Mouse (Mus musculus) G1E (cell line): ENCODE measurements around the gene Btbd11. TPM values are rescaled to one million over a fixed set of nuclear protein-coding genes. Genes with fewer than 3 reads are reported as not detected.

Experiments
- ATAC-seq: 2 replicates; pipeline ENCODE4 v1.8.0; 2016; ENCODE audit warnings: mild to moderate bottlenecking; ENCODE audit not compliant: insufficient number of reproducible peaks, poor library complexity, low FRiP score, severe bottlenecking; ENCODE audit errors: extremely low read depth
- DNase-seq: peaks from one replicate; pipeline ENCODE4 v3.0.0; 2012; ENCODE audit warnings: low spot score
- H3K27me3 ChIP-seq: 2 replicates; pipeline ENCODE4 v1.6.1; 2012; ENCODE audit warnings: mild to moderate bottlenecking, low read length, inconsistent platforms; ENCODE audit not compliant: insufficient read depth
- H3K36me3 ChIP-seq: replicated peaks from 2 replicates; pipeline ENCODE3; 2012; ENCODE audit warnings: mild to moderate bottlenecking, inconsistent platforms
- H3K4me1 ChIP-seq: 2 replicates; pipeline ENCODE4 v1.6.1; 2012; ENCODE audit warnings: low read depth, low read length, inconsistent platforms, mixed read lengths; ENCODE audit not compliant: insufficient read depth
- H3K4me3 ChIP-seq: 2 replicates; pipeline ENCODE4 v1.5.1; 2012; ENCODE audit warnings: low read depth, mild to moderate bottlenecking, inconsistent platforms, low read length, moderate library complexity, mixed read lengths
- H3K9me3 ChIP-seq: replicated peaks from 2 replicates; pipeline ENCODE4 v1.6.1; 2012; ENCODE audit warnings: inconsistent platforms
- CTCF ChIP-seq: IDR thresholded peaks from 2 replicates; pipeline ENCODE4 v1.5.1; 2012; ENCODE audit warnings: low read depth, low read length, inconsistent platforms, mixed read lengths
- GATA1 ChIP-seq: IDR thresholded peaks from 2 replicates; pipeline ENCODE4 v1.6.1; 2012; ENCODE audit warnings: borderline replicate concordance, low read length, inconsistent platforms, mixed read lengths
- GATA2 ChIP-seq: IDR thresholded peaks from 2 replicates; pipeline ENCODE4 v1.6.1; 2012; ENCODE audit warnings: low read depth, low read length, inconsistent platforms, borderline replicate concordance
- POLR2AphosphoS5 ChIP-seq: IDR thresholded peaks from 2 replicates; pipeline ENCODE4 v1.6.1; 2012; ENCODE audit warnings: low read depth, low read length, inconsistent platforms; ENCODE audit not compliant: insufficient replicate concordance
- TAL1 ChIP-seq: conservative IDR thresholded peaks from 2 replicates; pipeline ENCODE4 v1.6.1; 2012; ENCODE audit warnings: low read depth, low read length, inconsistent platforms, mixed read lengths
- polyA plus RNA-seq: library from polyadenylated mRNA; stranded (reverse); fragments of >175 nt; gene quantifications from 2 replicates; pipeline ENCODE4 v1.2.3, GENCODE M21; 2012
- total RNA-seq, 2 experiments: library from RNA; stranded (forward) in 1 of 2; stranded (reverse) in 1 of 2; fragments of 200-1000 nt in 1 of 2; fragments of >200 nt in 1 of 2; fragmentation: Nextera tagmentation in 1 of 2; gene quantifications; 2 replicates each; pipeline ENCODE4 v1.2.3; 2014 to 2017

The Btbd11 gene
- total and polyA plus RNA-seq, 3 experiments: 0.16 TPM; not detected in 2

- Histone ChIP-seq H3K4me3 (no peak overlapping the region), H3K27me3 (no peaks in the 10 kb centered on the region), H3K36me3 (no peaks in the 10 kb centered on the region), H3K9me3 (peaks cover 82% of the 10 kb centered on the region), H3K4me1 (no peaks in the 10 kb centered on the region)
- no peak for ATAC-seq
- TF ChIP-seq TAL1 (no peak), GATA2 (no peak), GATA1 (no peak), CTCF (no peak), POLR2AphosphoS5 (no peak)
- DNase-seq: no peak
Observed at GRCm38 (mm10) chr10:85526657-85527056, 140.0 kb downstream of the Btbd11 start.

- TF ChIP-seq CTCF: no peak
- TF ChIP-seq POLR2AphosphoS5: no peak
- no peak for TF ChIP-seq TAL1
- TF ChIP-seq GATA1: no peak
- TF ChIP-seq GATA2: no peak
- Histone ChIP-seq H3K9me3 (peaks cover 78% of the 10 kb centered on the region), H3K4me1 (no peaks in the 10 kb centered on the region), H3K36me3 (no peaks in the 10 kb centered on the region), H3K4me3 (no peak overlapping the region), H3K27me3 (no peaks in the 10 kb centered on the region)
- DNase-seq: no peak
- ATAC-seq: no peak
Observed at GRCm38 (mm10) chr10:85527722-85528121, 141.1 kb downstream of the Btbd11 start.

GRCm38 (mm10) chr10:85533192-85533710, 146.6 kb downstream of the Btbd11 start:
- no peak for ATAC-seq
- DNase-seq: no peak
- H3K27me3 ChIP-seq: no peaks in the 10 kb centered on the region

GRCm38 (mm10) chr10:85538051-85538753, 151.6 kb downstream of the Btbd11 start:
- Histone ChIP-seq H3K27me3 (no peaks in the 10 kb centered on the region), H3K36me3 (no peaks in the 10 kb centered on the region), H3K9me3 (peaks cover 73% of the 10 kb centered on the region), H3K4me1 (no peaks in the 10 kb centered on the region), H3K4me3 (no peak overlapping the region)
- no peak for ATAC-seq
- DNase-seq: no peak
- TF ChIP-seq TAL1: no peak
- no peak for TF ChIP-seq GATA1
- no peak for TF ChIP-seq GATA2
- TF ChIP-seq POLR2AphosphoS5: no peak
- TF ChIP-seq CTCF: no peak

More at GRCm38 (mm10) chr10:85533192-85533710, 146.6 kb downstream of the Btbd11 start:
- no peaks in the 10 kb centered on the region for H3K4me1 ChIP-seq
- TF ChIP-seq CTCF (no peak), GATA2 (no peak), POLR2AphosphoS5 (no peak), GATA1 (no peak), TAL1 (no peak)
- H3K4me3 ChIP-seq: no peak overlapping the region
- peaks cover 71% of the 10 kb centered on the region for H3K9me3 ChIP-seq
- no peaks in the 10 kb centered on the region for H3K36me3 ChIP-seq

- peaks cover 80% of the 10 kb centered on the region for H3K9me3 ChIP-seq
- no peak for DNase-seq
- no peaks in the 10 kb centered on the region for H3K4me1 ChIP-seq
Observed at GRCm38 (mm10) chr10:85539510-85540120, 153.0 kb downstream of the Btbd11 start.

GRCm38 (mm10) chr10:85540311-85541093, 153.9 kb downstream of the Btbd11 start:
- ATAC-seq (no peak), DNase-seq (no peak)
- Histone ChIP-seq H3K36me3 (no peaks in the 10 kb centered on the region), H3K9me3 (peaks cover 79% of the 10 kb centered on the region), H3K4me1 (no peaks in the 10 kb centered on the region), H3K4me3 (no peak overlapping the region), H3K27me3 (no peaks in the 10 kb centered on the region)
- TF ChIP-seq GATA2 (no peak), GATA1 (no peak), CTCF (no peak), POLR2AphosphoS5 (no peak), TAL1 (no peak)

More at GRCm38 (mm10) chr10:85539510-85540120, 153.0 kb downstream of the Btbd11 start:
- no peak for TF ChIP-seq CTCF
- no peak for TF ChIP-seq TAL1
- TF ChIP-seq POLR2AphosphoS5: no peak
- no peak for TF ChIP-seq GATA2
- no peak for TF ChIP-seq GATA1
- no peak overlapping the region for H3K4me3 ChIP-seq
- H3K36me3 ChIP-seq: no peaks in the 10 kb centered on the region
- ATAC-seq: no peak
- no peaks in the 10 kb centered on the region for H3K27me3 ChIP-seq
